Mouse (Mus musculus): ENCODE results near the gene Kdm1b. TPM values are rescaled to one million over a fixed set of nuclear protein-coding genes. Genes with fewer than 3 reads are reported as not detected.
A peak's percentile ranks its signal among the peaks of the same experiment; 100 is the strongest.

The Kdm1b gene
- total and polyA plus RNA-seq, 2 experiments from 2014 or later: 14.1 to 26.9 TPM

DNA sequence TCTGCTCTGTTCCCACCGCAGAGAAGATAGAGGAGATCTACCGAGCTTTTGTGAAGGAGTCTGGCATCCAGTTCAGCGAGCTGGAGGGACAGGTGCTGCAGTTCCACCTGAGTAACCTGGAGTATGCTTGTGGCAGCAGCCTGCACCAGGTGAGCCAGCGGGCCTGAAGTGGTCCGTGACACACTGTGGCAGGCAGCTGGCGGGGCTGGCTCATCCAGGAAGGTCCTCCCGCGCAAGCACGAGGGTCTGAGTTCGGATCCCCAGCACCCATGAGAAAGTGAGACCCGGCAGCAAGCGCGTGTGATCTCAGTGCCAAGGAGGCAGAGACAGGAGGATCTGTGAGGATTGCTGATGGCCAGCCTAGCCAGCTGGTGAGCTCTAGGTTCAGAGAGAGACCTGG, 28.6 kb downstream of the Kdm1b start:
- H3K4me3 ChIP-seq (ENCODE audit: low read depth, low read length): no peak overlapping the region
- H3K27ac ChIP-seq (ENCODE audit: low read depth, low read length): no peak overlapping the region
- no peak for DNase-seq (ENCODE audit: low spot score)
- ATAC-seq (ENCODE audit: low FRiP score): no peak
- no peak for TF ChIP-seq CTCF (IDR thresholded peaks at IDR 0.05)
- no peak overlapping the region for H3K4me2 ChIP-seq (ENCODE audit: low read depth, low read length, poor library complexity, severe bottlenecking)
- no peaks in the 10 kb centered on the region for H3K4me1 ChIP-seq (ENCODE audit: insufficient read depth, low read length)
- no peaks in the 10 kb centered on the region for H3K9me3 ChIP-seq (ENCODE audit: low read length)
- no peak overlapping the region for H3K9ac ChIP-seq (replicated peaks; ENCODE audit: low read length, poor library complexity, severe bottlenecking)
- 93% methylated on average over 13 of the region's 13 CpGs for WGBS
- H3K36me3 ChIP-seq (ENCODE audit: insufficient read depth, low read length): peaks cover 67% of the 10 kb centered on the region
- no peaks in the 10 kb centered on the region for H3K27me3 ChIP-seq (ENCODE audit: insufficient read depth, low read length)

DNA sequence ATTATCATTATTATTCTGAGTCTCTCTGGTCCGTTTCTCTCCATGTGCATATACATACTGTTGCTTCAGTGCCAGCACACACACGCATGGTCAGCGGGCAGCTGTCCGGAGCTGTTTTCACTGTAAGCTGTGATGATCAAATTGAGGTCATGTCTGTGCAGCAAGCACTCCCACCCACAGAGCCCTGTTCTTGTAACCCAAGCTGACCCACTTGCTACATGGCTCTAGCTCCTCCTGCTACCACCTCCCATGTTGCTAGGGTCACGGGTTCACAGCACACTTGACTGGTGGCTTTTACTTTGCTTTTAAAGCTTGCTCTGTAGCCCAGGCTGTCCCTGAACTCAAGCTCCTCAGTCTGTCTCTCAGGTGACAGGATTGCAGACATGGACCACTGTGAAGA, 29.2 kb downstream of the Kdm1b start:
- no peak overlapping the region for H3K9ac ChIP-seq (replicated peaks; ENCODE audit: low read length, poor library complexity, severe bottlenecking)
- H3K27me3 ChIP-seq (ENCODE audit: insufficient read depth, low read length): no peaks in the 10 kb centered on the region
- ATAC-seq (ENCODE audit: low FRiP score) (no peak), DNase-seq (ENCODE audit: low spot score) (no peak)
- H3K4me2 ChIP-seq (ENCODE audit: low read depth, low read length, poor library complexity, severe bottlenecking): no peak overlapping the region
- no peaks in the 10 kb centered on the region for H3K9me3 ChIP-seq (ENCODE audit: low read length)
- no peaks in the 10 kb centered on the region for H3K4me1 ChIP-seq (ENCODE audit: insufficient read depth, low read length)
- no peak overlapping the region for H3K4me3 ChIP-seq (ENCODE audit: low read depth, low read length)
- 92% methylated on average over 5 of the region's 5 CpGs for WGBS
- TF ChIP-seq CTCF (IDR thresholded peaks at IDR 0.05): no peak
- no peak overlapping the region for H3K27ac ChIP-seq (ENCODE audit: low read depth, low read length)
- H3K36me3 ChIP-seq (ENCODE audit: insufficient read depth, low read length): peaks cover 65% of the 10 kb centered on the region

DNA sequence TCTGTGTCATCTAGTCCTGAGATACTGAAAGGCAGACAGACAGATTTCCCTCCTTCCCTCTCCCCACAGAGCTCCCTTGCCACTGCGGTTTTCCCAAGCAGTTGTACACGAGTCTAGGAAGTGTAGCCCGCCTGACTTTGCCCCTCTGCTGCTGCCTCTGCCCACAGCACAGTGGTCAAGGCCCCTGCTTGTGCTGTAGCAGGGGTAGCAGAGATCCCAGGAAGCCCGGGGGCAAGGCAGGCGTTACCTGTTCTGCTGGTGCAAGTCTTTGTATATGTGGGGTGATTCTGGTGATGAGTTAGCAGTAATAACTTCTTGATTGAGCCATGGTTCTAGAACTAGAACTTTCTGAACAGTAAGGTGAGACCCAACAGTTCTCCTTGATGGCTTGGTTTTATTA, 32.9 kb downstream of the Kdm1b start:
- WGBS: 92% methylated on average over 5 of the region's 5 CpGs
- peaks cover 82% of the 10 kb centered on the region for H3K36me3 ChIP-seq (ENCODE audit: insufficient read depth, low read length)

DNA sequence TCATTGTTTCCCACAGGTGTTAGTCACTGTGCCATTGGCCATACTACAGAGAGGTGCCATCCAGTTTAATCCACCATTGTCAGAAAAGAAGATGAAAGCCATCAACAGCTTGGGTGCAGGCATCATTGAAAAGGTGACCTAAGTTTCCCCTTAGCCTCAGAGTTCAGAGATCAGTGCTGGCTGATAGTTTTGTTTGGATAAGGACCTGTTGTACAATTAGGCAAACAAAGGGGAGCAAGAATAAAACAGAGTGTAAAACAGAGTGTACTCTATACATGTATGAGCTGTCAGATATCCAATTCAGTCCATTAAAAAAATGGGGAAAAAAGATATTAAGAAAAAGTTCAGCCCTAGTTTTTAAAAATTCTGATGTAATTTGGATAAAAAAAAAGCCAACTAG, 34.1 kb downstream of the Kdm1b start:
- no peak overlapping the region for H3K9ac ChIP-seq (replicated peaks; ENCODE audit: low read length, poor library complexity, severe bottlenecking)
- no peak overlapping the region for H3K4me3 ChIP-seq (ENCODE audit: low read depth, low read length)

More for the DNA sequence above, 32.9 kb downstream of the Kdm1b start:
- Histone ChIP-seq H3K27ac (ENCODE audit: low read depth, low read length) (no peak overlapping the region), H3K4me3 (ENCODE audit: low read depth, low read length) (no peak overlapping the region), H3K9ac (replicated peaks; ENCODE audit: low read length, poor library complexity, severe bottlenecking) (no peak overlapping the region), H3K27me3 (ENCODE audit: insufficient read depth, low read length) (no peaks in the 10 kb centered on the region), H3K9me3 (ENCODE audit: low read length) (no peaks in the 10 kb centered on the region), H3K4me2 (ENCODE audit: low read depth, low read length, poor library complexity, severe bottlenecking) (no peak overlapping the region), H3K4me1 (ENCODE audit: insufficient read depth, low read length) (no peaks in the 10 kb centered on the region)
- DNase-seq (ENCODE audit: low spot score) (no peak), ATAC-seq (ENCODE audit: low FRiP score) (no peak)
- no peak for TF ChIP-seq CTCF (IDR thresholded peaks at IDR 0.05)

DNA sequence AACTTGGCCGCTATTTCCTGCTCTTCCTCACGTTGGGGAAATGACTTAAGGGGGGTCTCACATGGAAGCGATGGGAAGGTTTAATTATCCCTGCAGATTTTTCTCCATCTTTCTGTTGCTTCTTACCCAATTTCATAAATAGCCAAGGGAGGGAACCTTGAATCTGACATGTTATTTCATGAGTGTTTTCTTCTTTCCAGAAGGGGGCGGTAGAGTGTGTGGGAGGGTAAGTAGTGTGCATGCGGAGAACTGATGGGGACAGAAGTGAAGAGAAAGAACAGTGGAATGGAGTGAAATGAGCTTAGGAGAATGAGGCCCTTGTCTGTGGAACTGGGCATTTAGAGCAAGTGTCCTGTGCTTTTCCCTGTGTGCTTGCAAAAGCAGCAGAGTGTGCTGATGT, 35.5 kb downstream of the Kdm1b start:
- H3K9ac ChIP-seq (replicated peaks; ENCODE audit: low read length, poor library complexity, severe bottlenecking): no peak overlapping the region
- no peak overlapping the region for H3K4me2 ChIP-seq (ENCODE audit: low read depth, low read length, poor library complexity, severe bottlenecking)
- H3K27ac ChIP-seq (ENCODE audit: low read depth, low read length): no peak overlapping the region
- H3K36me3 ChIP-seq (ENCODE audit: insufficient read depth, low read length): peaks cover 67% of the 10 kb centered on the region
- DNase-seq (ENCODE audit: low spot score): no peak
- no peak overlapping the region for H3K4me3 ChIP-seq (ENCODE audit: low read depth, low read length)
- TF ChIP-seq CTCF (IDR thresholded peaks at IDR 0.05): peak; percentile 53
- H3K27me3 ChIP-seq (ENCODE audit: insufficient read depth, low read length): no peaks in the 10 kb centered on the region
- WGBS: 76% methylated on average over 5 of the region's 5 CpGs
- ATAC-seq (ENCODE audit: low FRiP score): no peak
- H3K9me3 ChIP-seq (ENCODE audit: low read length): no peaks in the 10 kb centered on the region
- H3K4me1 ChIP-seq (ENCODE audit: insufficient read depth, low read length): no peaks in the 10 kb centered on the region

More for the DNA sequence above, 34.1 kb downstream of the Kdm1b start:
- Histone ChIP-seq H3K4me2 (ENCODE audit: low read depth, low read length, poor library complexity, severe bottlenecking) (no peak overlapping the region), H3K4me1 (ENCODE audit: insufficient read depth, low read length) (no peaks in the 10 kb centered on the region), H3K27ac (ENCODE audit: low read depth, low read length) (no peak overlapping the region), H3K9me3 (ENCODE audit: low read length) (no peaks in the 10 kb centered on the region), H3K36me3 (ENCODE audit: insufficient read depth, low read length) (peaks cover 78% of the 10 kb centered on the region), H3K27me3 (ENCODE audit: insufficient read depth, low read length) (no peaks in the 10 kb centered on the region)
- no peak for ATAC-seq (ENCODE audit: low FRiP score)
- no peak for DNase-seq (ENCODE audit: low spot score)
- TF ChIP-seq CTCF (IDR thresholded peaks at IDR 0.05): no peak

DNA sequence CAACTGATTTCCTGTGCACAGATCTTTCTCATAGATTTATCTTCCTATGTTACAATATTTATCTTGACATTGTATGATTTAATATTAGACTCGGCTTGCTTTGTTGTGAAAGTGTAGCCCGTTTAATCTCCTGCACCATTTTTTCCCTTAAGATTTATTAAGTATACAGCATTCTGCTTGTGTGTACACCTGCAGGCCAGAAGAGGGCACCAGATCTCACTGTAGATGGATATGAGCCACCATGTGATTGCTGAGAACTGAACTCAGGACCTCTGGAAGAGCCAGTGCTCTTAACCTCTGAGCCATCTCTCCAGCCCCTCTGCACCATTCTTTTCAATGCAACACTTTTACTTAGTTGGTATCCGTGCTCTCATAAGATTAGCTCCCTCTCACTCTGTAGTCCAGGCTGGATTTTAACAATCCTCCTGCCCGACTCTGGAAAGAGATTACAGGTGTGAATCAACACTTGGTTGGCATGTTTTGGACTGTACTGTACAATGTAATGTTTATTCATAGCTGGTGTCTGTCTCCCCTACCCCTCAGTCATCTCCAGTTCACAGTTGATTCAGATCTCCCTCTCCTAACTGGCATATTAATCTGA, 37.7 kb downstream of the Kdm1b start:
- TF ChIP-seq CTCF (IDR thresholded peaks at IDR 0.05): peak; percentile 56
- no peak for DNase-seq (ENCODE audit: low spot score)
- 88% methylated on average over 4 of the region's 4 CpGs for WGBS
- H3K4me2 ChIP-seq (ENCODE audit: low read depth, low read length, poor library complexity, severe bottlenecking): no peak overlapping the region
- H3K27me3 ChIP-seq (ENCODE audit: insufficient read depth, low read length): no peaks in the 10 kb centered on the region
- no peak overlapping the region for H3K4me3 ChIP-seq (ENCODE audit: low read depth, low read length)
- no peak overlapping the region for H3K9ac ChIP-seq (replicated peaks; ENCODE audit: low read length, poor library complexity, severe bottlenecking)
- peaks cover 55% of the 10 kb centered on the region for H3K36me3 ChIP-seq (ENCODE audit: insufficient read depth, low read length)
- H3K9me3 ChIP-seq (ENCODE audit: low read length): no peaks in the 10 kb centered on the region
- no peak overlapping the region for H3K27ac ChIP-seq (ENCODE audit: low read depth, low read length)
- H3K4me1 ChIP-seq (ENCODE audit: insufficient read depth, low read length): no peaks in the 10 kb centered on the region
- no peak for ATAC-seq (ENCODE audit: low FRiP score)
